13 mouse cellular contexts compared by ENCODE assay signal in genomic region chr17:78245444-78245843, GRCm38 (mm10). TPM values are rescaled to one million over a fixed set of nuclear protein-coding genes. Genes with fewer than 3 reads are reported as not detected.
A peak's percentile ranks its signal among the peaks of the same experiment; 100 is the strongest.
DNase-seq lines count a peak whose midpoint lies in the region; ATAC-seq and TF ChIP-seq lines count a peak whose summit lies in the region.
"Had no signal": no experiment of that assay in that cellular context is flagged by ENCODE, and none has a peak within 500 bp of the region (broad histone marks: within the 10 kb centered on the region; RNA-seq: fewer than 3 reads in every experiment).

No protein-coding gene starts in this region.

- 56% methylated on average over 4 of the region's 4 CpGs for WGBS in heart, postnatal 0 days
- 53% methylated on average over 4 of the region's 4 CpGs for WGBS in stomach, embryonic 16.5 days
- WGBS in stomach, postnatal 0 days = 58% methylated on average over 4 of the region's 4 CpGs
- WGBS in liver, embryonic 11.5 days = 42% methylated on average over 4 of the region's 4 CpGs

- H3K4me1 ChIP-seq in heart, postnatal 0 days (ENCODE audit: control insufficient read depth, insufficient read depth) = peaks cover 21% of the 10 kb centered on the region
- H3K4me1 ChIP-seq in stomach, embryonic 16.5 days (ENCODE audit: control insufficient read depth, insufficient read depth, low read length) = peaks cover 29% of the 10 kb centered on the region
- H3K4me1 ChIP-seq in stomach, postnatal 0 days (replicated peaks; ENCODE audit: control insufficient read depth, insufficient read depth) = no peaks in the 10 kb centered on the region
- peaks cover 40% of the 10 kb centered on the region for H3K4me1 ChIP-seq in liver, embryonic 11.5 days (replicated peaks; ENCODE audit: control insufficient read depth, insufficient read depth, low read length)

- TF ChIP-seq EP300 in heart, postnatal 0 days (IDR thresholded peaks at IDR 0.05; ENCODE audit: low read depth) = no peak
- TF ChIP-seq EP300 in stomach, postnatal 0 days (optimal IDR thresholded peaks at IDR 0.05) = no peak

- no peak overlapping the region for H3K4me3 ChIP-seq in heart, postnatal 0 days (ENCODE audit: low read depth, low read length)
- H3K4me3 ChIP-seq in stomach, embryonic 16.5 days (replicated peaks; ENCODE audit: low read length) = no peak overlapping the region
- H3K4me3 ChIP-seq in stomach, postnatal 0 days (ENCODE audit: low read depth, low read length) = no peak overlapping the region
- H3K4me3 ChIP-seq in liver, embryonic 11.5 days (ENCODE audit: low read depth, low read length) = no peak overlapping the region
- H3K4me3 ChIP-seq: stomach, embryonic 15.5 days had no signal

- H3K9me3 ChIP-seq in heart, postnatal 0 days (replicated peaks; ENCODE audit: control insufficient read depth, low read length) = no peaks in the 10 kb centered on the region
- H3K9me3 ChIP-seq in stomach, embryonic 16.5 days (replicated peaks; ENCODE audit: control insufficient read depth, low read length) = no peaks in the 10 kb centered on the region
- no peaks in the 10 kb centered on the region for H3K9me3 ChIP-seq in stomach, postnatal 0 days (ENCODE audit: control insufficient read depth, low read length)
- H3K9me3 ChIP-seq in liver, embryonic 11.5 days (ENCODE audit: control insufficient read depth, low read length) = no peaks in the 10 kb centered on the region
- H3K9me3 ChIP-seq: stomach, embryonic 15.5 days had no signal

- TF ChIP-seq CTCF in heart, postnatal 0 days (IDR thresholded peaks at IDR 0.05; ENCODE audit: low read depth) = no peak
- no peak for TF ChIP-seq CTCF in stomach, postnatal 0 days (IDR thresholded peaks at IDR 0.05; ENCODE audit: low read depth)

- H3K36me3 ChIP-seq in heart, postnatal 0 days (replicated peaks; ENCODE audit: control insufficient read depth, insufficient read depth, low read length) = no peaks in the 10 kb centered on the region
- H3K36me3 ChIP-seq in stomach, embryonic 16.5 days (ENCODE audit: control insufficient read depth, insufficient read depth, low read length) = no peaks in the 10 kb centered on the region
- no peaks in the 10 kb centered on the region for H3K36me3 ChIP-seq in stomach, postnatal 0 days (ENCODE audit: control insufficient read depth, insufficient read depth, low read length)
- H3K36me3 ChIP-seq in liver, embryonic 11.5 days (ENCODE audit: control insufficient read depth, insufficient read depth, low read length) = no peaks in the 10 kb centered on the region
- H3K36me3 ChIP-seq: stomach, embryonic 15.5 days had no signal

- intact Hi-C loops in heart, postnatal 10 days (cut with DNase I) = loop anchor here (5.0 kb wide), 1 partner anchor 117 kb away; no protein-coding TSS in a partner anchor
- intact Hi-C loops in left cerebral cortex, postnatal 36 days (cut with DNase I) = no loop called here

- DNase-seq in heart, postnatal 0 days (ENCODE audit: low spot score) = no peak
- no peak for DNase-seq in heart, postnatal 10 days
- DNase-seq in stomach, postnatal 0 days (ENCODE audit: low spot score) = no peak
- no peak for DNase-seq in liver, embryonic 11.5 days (ENCODE audit: low spot score)
- DNase-seq in ovary, postnatal 10 days (ENCODE audit: low spot score) = no peak
- no peak for DNase-seq in embryo, embryonic 10.5 days (ENCODE audit: low spot score)
- no peak for DNase-seq in left cerebral cortex, postnatal 36 days (ENCODE audit: low spot score in 2 of 2)
- DNase-seq: adrenal gland, adult 2 months; cerebellum, adult 18-20 months; gastrocnemius, postnatal 10 days; kidney, adult 11 months had no signal

- no peak overlapping the region for H3K4me2 ChIP-seq in heart, postnatal 0 days (ENCODE audit: low read depth, low read length)
- no peak overlapping the region for H3K4me2 ChIP-seq in stomach, embryonic 16.5 days (ENCODE audit: low read depth, low read length)
- no peak overlapping the region for H3K4me2 ChIP-seq in stomach, postnatal 0 days (replicated peaks; ENCODE audit: low read depth)
- H3K4me2 ChIP-seq in liver, embryonic 11.5 days = peak overlapping the region; percentile 38
- H3K4me2 ChIP-seq: stomach, embryonic 15.5 days had no signal

- H3K27ac ChIP-seq in heart, postnatal 0 days (ENCODE audit: low read depth) = peak overlapping the region; percentile 41
- H3K27ac ChIP-seq in stomach, embryonic 16.5 days (ENCODE audit: low read length) = 0 out of 2 replicates have a peak overlapping the region, but pooled peaks have one; percentile 9
- no peak overlapping the region; the same call in 1 of the 2 replicates for H3K27ac ChIP-seq in stomach, postnatal 0 days (replicated peaks)
- no peak overlapping the region for H3K27ac ChIP-seq in liver, embryonic 11.5 days (ENCODE audit: low read depth, low read length)
- H3K27ac ChIP-seq: stomach, embryonic 15.5 days had no signal

- no peaks in the 10 kb centered on the region for H3K27me3 ChIP-seq in heart, postnatal 0 days (ENCODE audit: control insufficient read depth, insufficient read depth, low read length)
- no peaks in the 10 kb centered on the region for H3K27me3 ChIP-seq in stomach, embryonic 16.5 days (ENCODE audit: control insufficient read depth, insufficient read depth, low read length)
- no peaks in the 10 kb centered on the region for H3K27me3 ChIP-seq in stomach, postnatal 0 days (ENCODE audit: control insufficient read depth, insufficient read depth, low read length)
- H3K27me3 ChIP-seq in liver, embryonic 11.5 days (replicated peaks; ENCODE audit: control insufficient read depth, insufficient read depth, low read length) = no peaks in the 10 kb centered on the region
- H3K27me3 ChIP-seq: stomach, embryonic 15.5 days had no signal

- no peak overlapping the region for H3K9ac ChIP-seq in heart, postnatal 0 days (replicated peaks; ENCODE audit: low read depth, low read length)
- H3K9ac ChIP-seq in stomach, embryonic 16.5 days (ENCODE audit: low read length) = no peak overlapping the region
- H3K9ac ChIP-seq in stomach, postnatal 0 days (ENCODE audit: low read length) = no peak overlapping the region
- no peak overlapping the region for H3K9ac ChIP-seq in liver, embryonic 11.5 days (ENCODE audit: low read depth, low read length)
- H3K9ac ChIP-seq: stomach, embryonic 15.5 days had no signal

- no peak for ATAC-seq in heart, postnatal 0 days (ENCODE audit: insufficient read depth, low read depth)
- ATAC-seq in stomach, embryonic 16.5 days (ENCODE audit: insufficient read depth, low FRiP score) = no peak
- ATAC-seq in stomach, postnatal 0 days (ENCODE audit: low FRiP score, low TSS enrichment) = no peak
- no peak for ATAC-seq in liver, embryonic 11.5 days (replicated peaks; ENCODE audit: low FRiP score)

RNA-seq across cellular contexts. Expression of gene Crim1, which starts 45.4 kb away (rescaled TPM):
- 36.1 and 47.5 TPM in 2 replicates for total RNA-seq in heart, postnatal 0 days (2014; rRNA removed; ENCODE audit: low replicate concordance)
- 3.1 and 3.3 TPM in 2 replicates for polyA plus RNA-seq in heart, postnatal 0 days (2015; fragmentation: Nextera tagmentation; extraction: Ambion mirVana)
- total RNA-seq in heart, postnatal 10 days (2021) = 10 to 100 TPM; 44.8 to 47.1 TPM
- 3.5 and 3.9 TPM in 2 replicates for polyA plus RNA-seq in stomach, embryonic 16.5 days (2015; fragmentation: Nextera tagmentation; extraction: Ambion mirVana)
- polyA plus RNA-seq in stomach, postnatal 0 days (2015; fragmentation: Nextera tagmentation; extraction: Ambion mirVana) = 4.3 and 5.1 TPM in 2 replicates
- 1.9 and 2.7 TPM in 2 replicates for polyA plus RNA-seq in liver, embryonic 11.5 days (2014; fragmentation: Nextera tagmentation; extraction: Ambion mirVana)
- 10 to 100 TPM; 79.6 to 82.6 TPM for total RNA-seq in left cerebral cortex, postnatal 36 days (2021)

Comparison
In these comparisons a context has a peak if more than half of its experiments do, and no peak if none do; other contexts are left out.
1. H3K27ac ChIP-seq: peak in heart, postnatal 0 days (single experiment) and stomach, embryonic 16.5 days (single experiment); none in stomach, postnatal 0 days (single experiment) and liver, embryonic 11.5 days (single experiment).